Mouse (Mus musculus): Measurements from ENCODE around the gene Apoh.

- TF ChIP-seq GATA1 (IDR thresholded peaks at IDR 0.05; ENCODE audit: low read length) (no peak), TAL1 (IDR thresholded peaks at IDR 0.05; ENCODE audit: low read length) (no peak)
These were observed 2.9 kb upstream of the Apoh start for GRCm38 (mm10) chr11:108340293-108340692.

Data from erythroblast, embryonic 14.5 days (primary cell).